Mouse (Mus musculus): ENCODE data around the gene Nav2. TPM values are rescaled to one million over a fixed set of nuclear protein-coding genes. Genes with fewer than 3 reads are reported as not detected.

Nav2 gene
- polyA plus RNA-seq, 1 experiment from 2014 or later, result 22.4 TPM

DNA sequence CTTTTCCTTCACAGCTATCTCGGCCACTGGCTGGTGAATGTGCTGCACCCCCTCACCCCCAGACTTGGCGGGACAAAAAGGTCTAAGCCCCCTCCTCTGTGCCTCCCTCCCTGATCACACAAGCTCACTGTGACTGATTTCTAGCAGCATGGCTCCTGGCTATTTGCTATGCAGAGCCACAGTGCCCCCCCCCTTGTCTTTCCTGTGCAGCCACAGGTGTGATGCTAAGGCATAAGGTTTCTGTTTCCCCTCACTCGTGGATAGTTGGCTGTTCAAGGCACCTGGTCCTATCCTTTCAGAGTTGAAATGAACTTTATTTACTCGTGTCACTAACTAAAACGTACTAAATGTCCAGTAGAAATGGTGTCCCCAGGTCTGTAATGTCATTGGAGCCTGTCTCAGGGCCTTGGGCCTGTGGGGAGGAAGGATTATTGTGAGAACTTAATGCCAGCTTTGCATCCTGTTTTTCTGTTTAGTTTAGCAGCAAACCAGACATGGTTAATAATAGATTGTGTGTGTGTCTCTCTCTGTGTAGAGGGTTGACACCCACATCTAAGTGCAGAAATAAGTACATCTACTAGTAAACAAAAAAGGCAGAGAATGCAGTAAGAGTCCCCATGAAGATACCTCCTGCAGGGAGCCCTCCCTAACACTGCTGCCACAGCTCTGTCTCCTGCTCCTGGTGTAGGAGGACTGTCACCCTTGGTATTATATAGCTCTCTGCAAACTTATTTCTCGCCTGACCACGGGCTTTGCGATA is 7.9 kb upstream of the Nav2 start:
- H3K9me3 ChIP-seq (ENCODE audit: low read length), result no peaks in the 10 kb centered on the region
- H3K27me3 ChIP-seq (replicated peaks; ENCODE audit: insufficient read depth, low read length), result no peaks in the 10 kb centered on the region
- H3K36me3 ChIP-seq (ENCODE audit: insufficient read depth, low read length), result no peaks in the 10 kb centered on the region
- ATAC-seq (no peak), DNase-seq (ENCODE audit: low spot score) (no peak)
- no peak for TF ChIP-seq EP300 (IDR thresholded peaks at IDR 0.05)
- no peak overlapping the region for H3K9ac ChIP-seq (replicated peaks; ENCODE audit: low read depth)
- H3K4me1 ChIP-seq (ENCODE audit: insufficient read depth, low read depth, low read length), result peaks cover 10% of the 10 kb centered on the region; the same call in 1 of the 2 replicates
- 62% methylated on average over 8 of the region's 8 CpGs for WGBS
- H3K4me3 ChIP-seq (ENCODE audit: low read depth, low read length), result no peak overlapping the region
- H3K27ac ChIP-seq (ENCODE audit: low read length), result no peak overlapping the region
- H3K4me2 ChIP-seq (replicated peaks; ENCODE audit: low read depth, low read length), result no peak overlapping the region

DNA sequence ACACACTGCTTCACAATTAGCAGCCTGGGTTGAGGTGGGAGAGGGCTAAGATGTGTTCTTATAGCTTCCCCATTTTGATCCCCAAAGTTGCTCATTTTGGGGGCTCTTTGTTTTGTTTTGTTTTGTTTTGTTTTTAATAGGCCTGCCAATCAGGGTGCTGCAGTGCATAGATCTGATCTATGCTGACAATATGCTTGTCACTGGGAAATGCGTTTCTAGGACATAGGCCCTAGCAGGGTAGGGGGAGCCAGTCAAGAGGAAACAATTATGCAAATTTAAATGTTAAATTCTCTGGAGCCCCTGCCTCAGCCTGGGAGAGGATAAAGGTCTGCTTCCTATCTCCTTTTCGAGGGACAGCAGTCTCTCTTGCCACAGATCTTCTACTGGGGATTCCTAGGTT is 6.1 kb upstream of the Nav2 start:
- Histone ChIP-seq H3K27ac (ENCODE audit: low read length) (no peak overlapping the region), H3K4me3 (ENCODE audit: low read depth, low read length) (no peak overlapping the region), H3K36me3 (ENCODE audit: insufficient read depth, low read length) (no peaks in the 10 kb centered on the region), H3K4me2 (replicated peaks; ENCODE audit: low read depth, low read length) (no peak overlapping the region), H3K9ac (replicated peaks; ENCODE audit: low read depth) (no peak overlapping the region), H3K4me1 (ENCODE audit: insufficient read depth, low read depth, low read length) (peaks cover 8% of the 10 kb centered on the region; the same call in 1 of the 2 replicates), H3K27me3 (replicated peaks; ENCODE audit: insufficient read depth, low read length) (no peaks in the 10 kb centered on the region), H3K9me3 (ENCODE audit: low read length) (no peaks in the 10 kb centered on the region)
- no peak for ATAC-seq
- TF ChIP-seq CTCF (IDR thresholded peaks at IDR 0.05), result no peak
- TF ChIP-seq EP300 (IDR thresholded peaks at IDR 0.05), result no peak
- WGBS, result 41% methylated on average over 2 of the region's 2 CpGs
- no peak for DNase-seq (ENCODE audit: low spot score)

DNA sequence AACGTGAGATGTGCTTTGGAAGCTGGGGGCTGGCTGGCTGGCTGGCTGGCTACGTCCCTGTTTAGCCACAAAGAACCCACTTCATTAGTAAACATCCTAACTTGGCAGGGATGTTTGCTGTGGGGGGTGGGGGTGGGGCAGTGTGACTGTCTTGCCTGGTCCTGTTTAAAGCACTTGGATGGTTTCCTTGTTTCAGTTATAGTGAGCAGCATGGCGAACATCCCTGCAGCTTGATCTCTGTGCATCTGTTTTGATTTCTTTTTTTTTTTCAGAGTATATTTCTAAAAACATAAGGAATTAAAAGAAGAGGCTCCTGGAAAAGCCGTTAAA is 791 bp downstream of the Nav2 start:
- H3K27me3 ChIP-seq (replicated peaks; ENCODE audit: insufficient read depth, low read length), result no peaks in the 10 kb centered on the region
- 0 out of 2 replicates have a peak overlapping the region, but pooled peaks have one; percentile 6 for H3K4me2 ChIP-seq (replicated peaks; ENCODE audit: low read depth, low read length)
- DNase-seq (ENCODE audit: low spot score) (no peak), ATAC-seq (peak; percentile 49; the same call in 1 of the 2 replicates)
- 32% methylated on average over 4 of the region's 4 CpGs for WGBS
- no peaks in the 10 kb centered on the region for H3K9me3 ChIP-seq (ENCODE audit: low read length)
- H3K9ac ChIP-seq (replicated peaks; ENCODE audit: low read depth), result no peak overlapping the region
- H3K36me3 ChIP-seq (ENCODE audit: insufficient read depth, low read length), result no peaks in the 10 kb centered on the region
- no peak for TF ChIP-seq EP300 (IDR thresholded peaks at IDR 0.05)
- no peak for TF ChIP-seq CTCF (IDR thresholded peaks at IDR 0.05)
- no peak overlapping the region for H3K4me3 ChIP-seq (ENCODE audit: low read depth, low read length)
- no peak overlapping the region for H3K27ac ChIP-seq (ENCODE audit: low read length)
- 0 out of 2 replicates have a peak, but pooled peaks cover 4% of the 10 kb centered on the region for H3K4me1 ChIP-seq (ENCODE audit: insufficient read depth, low read depth, low read length)

DNA sequence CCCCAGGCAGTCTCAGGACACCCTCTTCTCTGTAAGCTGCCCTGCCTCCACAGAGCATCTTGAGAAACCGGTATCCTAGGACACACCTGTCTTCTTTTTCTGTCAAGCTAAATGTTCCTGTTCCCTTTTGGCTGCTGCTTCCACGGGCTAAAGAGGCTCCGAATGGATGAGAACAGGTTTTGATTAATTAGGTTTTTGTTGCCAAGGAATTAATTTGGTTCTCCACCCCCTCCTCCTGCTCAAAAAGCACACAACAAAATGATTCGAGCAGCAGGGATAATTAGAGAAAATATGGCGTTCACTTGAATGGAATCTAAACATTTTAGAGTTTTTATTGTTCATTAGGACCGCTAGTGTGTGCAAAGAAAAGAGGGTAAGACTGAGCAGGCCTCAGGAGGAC is 1.8 kb downstream of the Nav2 start:
- WGBS, result 72% methylated on average over 6 of the region's 6 CpGs
- DNase-seq (ENCODE audit: low spot score) (no peak), ATAC-seq (no peak)
- 0 out of 2 replicates have a peak, but pooled peaks cover 4% of the 10 kb centered on the region for H3K4me1 ChIP-seq (ENCODE audit: insufficient read depth, low read depth, low read length)
- no peaks in the 10 kb centered on the region for H3K9me3 ChIP-seq (ENCODE audit: low read length)
- H3K36me3 ChIP-seq (ENCODE audit: insufficient read depth, low read length), result no peaks in the 10 kb centered on the region
- no peak overlapping the region for H3K27ac ChIP-seq (ENCODE audit: low read length)
- no peak overlapping the region for H3K4me2 ChIP-seq (replicated peaks; ENCODE audit: low read depth, low read length)
- H3K27me3 ChIP-seq (replicated peaks; ENCODE audit: insufficient read depth, low read length), result no peaks in the 10 kb centered on the region
- TF ChIP-seq EP300 (IDR thresholded peaks at IDR 0.05) (no peak), CTCF (IDR thresholded peaks at IDR 0.05) (no peak)
- H3K9ac ChIP-seq (replicated peaks; ENCODE audit: low read depth), result no peak overlapping the region
- no peak overlapping the region for H3K4me3 ChIP-seq (ENCODE audit: low read depth, low read length)

- H3K9ac ChIP-seq (replicated peaks; ENCODE audit: low read depth), result no peak overlapping the region
- H3K4me3 ChIP-seq (ENCODE audit: low read depth, low read length), result no peak overlapping the region
- H3K36me3 ChIP-seq (ENCODE audit: insufficient read depth, low read length), result no peaks in the 10 kb centered on the region
- DNase-seq (ENCODE audit: low spot score), result no peak
- no peaks in the 10 kb centered on the region for H3K9me3 ChIP-seq (ENCODE audit: low read length)
- H3K27me3 ChIP-seq (replicated peaks; ENCODE audit: insufficient read depth, low read length), result no peaks in the 10 kb centered on the region
- H3K4me1 ChIP-seq (ENCODE audit: insufficient read depth, low read depth, low read length), result 0 out of 2 replicates have a peak, but pooled peaks cover 4% of the 10 kb centered on the region
- no peak overlapping the region for H3K27ac ChIP-seq (ENCODE audit: low read length)
- TF ChIP-seq CTCF (IDR thresholded peaks at IDR 0.05), result no peak
- TF ChIP-seq EP300 (IDR thresholded peaks at IDR 0.05), result no peak
- H3K4me2 ChIP-seq (replicated peaks; ENCODE audit: low read depth, low read length), result no peak overlapping the region
- ATAC-seq, result no peak
Observed at GRCm38 (mm10) chr7:48911146-48911545, 2.6 kb downstream of the Nav2 start.

DNA sequence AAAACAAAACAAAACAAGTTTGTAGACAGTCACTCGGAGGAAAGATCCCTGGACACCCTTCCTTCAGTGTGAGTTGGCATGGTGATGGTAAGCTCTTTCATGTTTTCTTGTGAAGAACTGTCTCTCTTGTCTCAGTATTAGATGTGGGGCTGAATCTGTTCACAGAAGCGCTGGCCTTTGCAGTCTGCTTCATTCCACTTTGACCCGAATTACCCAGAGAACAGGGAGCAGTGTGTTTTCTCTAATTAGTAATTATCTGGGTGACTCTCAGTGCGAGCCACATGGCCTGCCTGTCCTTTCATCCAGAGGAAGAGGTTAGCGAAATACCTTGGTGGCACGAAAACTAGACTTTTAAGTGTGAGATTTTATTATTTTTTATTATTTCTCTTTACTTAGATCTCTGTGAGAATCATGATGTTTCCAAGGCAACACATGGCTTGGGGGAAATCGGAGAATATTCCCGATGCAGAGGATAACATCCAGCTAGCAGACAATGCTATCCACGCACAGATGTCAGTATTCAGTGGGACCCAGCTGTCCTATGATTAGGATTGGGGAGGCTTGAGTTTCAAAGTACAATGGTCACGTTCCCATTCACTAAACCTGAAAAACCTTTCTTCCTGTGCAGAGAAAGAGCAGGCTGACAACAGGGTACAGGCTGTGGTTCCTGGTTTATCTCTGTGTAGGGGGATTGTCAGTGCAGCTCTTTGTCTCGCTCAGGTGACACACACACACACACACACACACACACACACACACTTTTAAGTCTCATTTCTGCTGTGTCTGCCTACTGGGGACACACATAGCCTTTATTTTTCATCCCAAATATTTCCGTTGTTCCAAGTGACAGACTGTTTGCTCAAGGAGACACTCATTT is 6.4 kb downstream of the Nav2 start:
- no peak overlapping the region for H3K4me2 ChIP-seq (replicated peaks; ENCODE audit: low read depth, low read length)
- H3K27ac ChIP-seq (ENCODE audit: low read length), result no peak overlapping the region
- ATAC-seq (no peak), DNase-seq (ENCODE audit: low spot score) (no peak)
- 76% methylated on average over 12 of the region's 12 CpGs for WGBS
- H3K4me3 ChIP-seq (ENCODE audit: low read depth, low read length), result no peak overlapping the region
- H3K4me1 ChIP-seq (ENCODE audit: insufficient read depth, low read depth, low read length), result peaks cover 6% of the 10 kb centered on the region; the same call in 1 of the 2 replicates
- H3K9me3 ChIP-seq (ENCODE audit: low read length), result no peaks in the 10 kb centered on the region
- H3K27me3 ChIP-seq (replicated peaks; ENCODE audit: insufficient read depth, low read length), result no peaks in the 10 kb centered on the region
- no peaks in the 10 kb centered on the region for H3K36me3 ChIP-seq (ENCODE audit: insufficient read depth, low read length)
- no peak overlapping the region for H3K9ac ChIP-seq (replicated peaks; ENCODE audit: low read depth)
- TF ChIP-seq CTCF (IDR thresholded peaks at IDR 0.05) (no peak), EP300 (IDR thresholded peaks at IDR 0.05) (no peak)

Measured in lung, postnatal 0 days (tissue).